In the genomic region with DNA sequence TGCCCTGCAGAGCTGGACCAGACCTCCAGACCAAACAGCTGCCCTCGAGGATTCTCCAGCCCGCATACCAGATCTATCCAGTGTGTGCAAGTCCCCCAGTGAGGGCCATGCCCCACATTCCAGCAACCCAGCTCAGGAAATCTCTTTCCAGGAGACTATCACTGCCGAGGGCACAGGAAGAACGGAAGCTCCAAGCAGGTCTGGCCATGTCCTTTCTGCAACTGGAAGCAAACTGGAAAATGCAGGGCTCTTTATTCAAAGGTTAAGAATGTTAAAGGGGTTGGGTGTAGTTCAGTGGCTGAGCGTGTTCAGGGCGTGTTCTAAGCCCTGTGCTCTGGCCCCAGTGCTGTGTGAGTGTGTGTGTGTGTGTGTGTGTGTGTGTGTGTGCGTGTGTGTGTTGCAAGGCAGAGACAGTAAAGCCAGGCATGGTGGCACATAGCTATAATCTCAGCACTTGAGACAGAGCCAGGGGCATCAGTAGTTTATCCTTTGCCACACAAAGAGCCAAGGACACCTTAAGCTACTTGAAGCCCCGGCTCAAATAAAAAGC, we compare ENCODE assay signal across 13 mouse cellular contexts. TPM values are rescaled to one million over a fixed set of nuclear protein-coding genes. Genes with fewer than 3 reads are reported as not detected.
A peak's percentile ranks its signal among the peaks of the same experiment; 100 is the strongest.
DNase-seq lines count a peak whose midpoint lies in the region; ATAC-seq and TF ChIP-seq lines count a peak whose summit lies in the region.
"Had no signal": no experiment of that assay in that cellular context is flagged by ENCODE, and none has a peak within 500 bp of the region (broad histone marks: within the 10 kb centered on the region; RNA-seq: fewer than 3 reads in every experiment).

No protein-coding gene starts in this region.

- peaks cover 13% of the 10 kb centered on the region for H3K4me1 ChIP-seq in heart, embryonic 16.5 days (ENCODE audit: control insufficient read depth, insufficient read depth, low read length)
- no peaks in the 10 kb centered on the region for H3K4me1 ChIP-seq in heart, adult 2 months (ENCODE audit: control insufficient read depth, insufficient read depth, low read length)
- H3K4me1 ChIP-seq in intestine, postnatal 0 days (replicated peaks; ENCODE audit: control insufficient read depth, insufficient read depth, low read length) = peaks cover 3% of the 10 kb centered on the region; the same call in 1 of the 2 replicates

- intact Hi-C loops in heart, adult 2 months (cut with DNase I) = no loop called here

- no peaks in the 10 kb centered on the region for H3K79me2 ChIP-seq in heart, adult 2 months (replicated peaks; ENCODE audit: control insufficient read depth, insufficient read depth, low read length)

- no peaks in the 10 kb centered on the region for H3K36me3 ChIP-seq in heart, embryonic 16.5 days (ENCODE audit: control insufficient read depth, insufficient read depth)
- no peaks in the 10 kb centered on the region for H3K36me3 ChIP-seq in heart, adult 2 months (ENCODE audit: control insufficient read depth, insufficient read depth, low read length)
- no peaks in the 10 kb centered on the region for H3K36me3 ChIP-seq in intestine, postnatal 0 days (ENCODE audit: control insufficient read depth, insufficient read depth)

- H3K4me2 ChIP-seq in heart, embryonic 16.5 days (ENCODE audit: low read depth, low read length) = no peak overlapping the region
- no peak overlapping the region for H3K4me2 ChIP-seq in intestine, postnatal 0 days (replicated peaks; ENCODE audit: low read depth)

- WGBS in heart, embryonic 16.5 days = 27% methylated on average over 8 of the region's 8 CpGs
- WGBS in heart, adult 2 months = 46% methylated on average over 8 of the region's 8 CpGs
- 32% methylated on average over 8 of the region's 8 CpGs for WGBS in intestine, postnatal 0 days

- DNase-seq in heart, adult 2 months = no peak
- peak; percentile 43 for DNase-seq in 3134 (ENCODE audit: extremely low read depth, insufficient read length, low spot score)
- DNase-seq in ZHBTc4 (ENCODE audit: low read depth, low spot score) = peak; percentile 87
- no peak for DNase-seq in spleen, postnatal 14 days (ENCODE audit: low spot score in 2 of 2)
- no peak for DNase-seq in thymus, postnatal 36 days
- DNase-seq: midbrain, embryonic 14.5 days; retina, postnatal 1 day; thymus, adult 2 months had no signal

- TF ChIP-seq CTCF in heart, adult 2 months (IDR thresholded peaks at IDR 0.05) = no peak
- no peak for TF ChIP-seq CTCF in intestine, postnatal 0 days (IDR thresholded peaks at IDR 0.05; ENCODE audit: low read depth)

- ATAC-seq in heart, embryonic 16.5 days (replicated peaks; ENCODE audit: extremely low read depth, insufficient read depth, low FRiP score) = peak; percentile 55
- peak; percentile 15; the same call in 1 of the 2 replicates for ATAC-seq in intestine, postnatal 0 days
- ATAC-seq in monocyte, adult 5-6 weeks (replicated peaks; ENCODE audit: insufficient number of reproducible peaks, low FRiP score, low TSS enrichment, poor library complexity, severe bottlenecking) = no peak

- H3K27ac ChIP-seq in heart, embryonic 16.5 days (ENCODE audit: low read length) = peak overlapping the region; percentile 34; the same call in 1 of the 2 replicates
- no peak overlapping the region for H3K27ac ChIP-seq in heart, adult 2 months
- no peak overlapping the region for H3K27ac ChIP-seq in intestine, postnatal 0 days (ENCODE audit: low read depth, low read length)

- TF ChIP-seq POLR2A in heart, adult 2 months (IDR thresholded peaks at IDR 0.05; ENCODE audit: insufficient read depth, low read depth, low read length) = no peak

- H3K9ac ChIP-seq in heart, embryonic 16.5 days (ENCODE audit: low read length) = no peak overlapping the region
- H3K9ac ChIP-seq in heart, adult 2 months (ENCODE audit: low read depth, low read length) = no peak overlapping the region
- H3K9ac ChIP-seq in intestine, postnatal 0 days (ENCODE audit: low read depth, low read length) = no peak overlapping the region

- no peak for TF ChIP-seq EP300 in heart, adult 2 months (IDR thresholded peaks at IDR 0.05; ENCODE audit: insufficient read depth, low read depth, low read length)

- H3K4me3 ChIP-seq in heart, embryonic 16.5 days (ENCODE audit: low read length) = no peak overlapping the region
- no peak overlapping the region for H3K4me3 ChIP-seq in heart, adult 2 months
- no peak overlapping the region for H3K4me3 ChIP-seq in intestine, postnatal 0 days (ENCODE audit: low read depth, low read length)

- no peaks in the 10 kb centered on the region for H3K27me3 ChIP-seq in heart, embryonic 16.5 days (ENCODE audit: control insufficient read depth, insufficient read depth, low read length)
- H3K27me3 ChIP-seq in heart, adult 2 months (ENCODE audit: control insufficient read depth, insufficient read depth, low read length) = no peaks in the 10 kb centered on the region
- peaks cover 11% of the 10 kb centered on the region for H3K27me3 ChIP-seq in intestine, postnatal 0 days (replicated peaks; ENCODE audit: control insufficient read depth, insufficient read depth, low read length)

- no peaks in the 10 kb centered on the region for H3K9me3 ChIP-seq in heart, embryonic 16.5 days (replicated peaks; ENCODE audit: control insufficient read depth, low read length)
- no peaks in the 10 kb centered on the region for H3K9me3 ChIP-seq in intestine, postnatal 0 days (ENCODE audit: control insufficient read depth)

RNA-seq across cellular contexts. Expression of a gene that starts 10.8 kb away (rescaled TPM):
- polyA plus RNA-seq in heart, embryonic 16.5 days (2015; fragmentation: Nextera tagmentation; extraction: Ambion mirVana) = 1.8 and 2.8 TPM in 2 replicates
- total RNA-seq in heart, adult 2 months (2021) = 1 to 10 TPM; 2.5 to 2.8 TPM
- polyA plus RNA-seq in heart, adult 2 months (2012; rRNA removed) = 4.8 and 6.6 TPM in 2 replicates
- polyA plus RNA-seq in intestine, postnatal 0 days (2015; fragmentation: Nextera tagmentation; extraction: Ambion mirVana) = 2.8 and 3.6 TPM in 2 replicates
- total RNA-seq in monocyte, adult 5-6 weeks (2017) = 0.10 to 4.4 TPM (median 0.11 TPM) in 3 replicates
- total RNA-seq: common myeloid progenitor, adult 5-6 weeks; MEL had no signal

RNA-seq across cellular contexts. Expression of a gene that starts 33.9 kb away (rescaled TPM):
- polyA plus RNA-seq in heart, embryonic 16.5 days (2015; fragmentation: Nextera tagmentation; extraction: Ambion mirVana) = 22.8 and 26.3 TPM in 2 replicates
- 10 to 100 TPM; 23.9 to 26.4 TPM for total RNA-seq in heart, adult 2 months (2021)
- polyA plus RNA-seq in heart, adult 2 months (2012; rRNA removed) = 17.1 and 28.6 TPM in 2 replicates
- 13.3 and 14.6 TPM in 2 replicates for polyA plus RNA-seq in intestine, postnatal 0 days (2015; fragmentation: Nextera tagmentation; extraction: Ambion mirVana)
- total RNA-seq in monocyte, adult 5-6 weeks (2017) = 36.4 to 42.7 TPM (median 42.4 TPM) in 3 replicates

RNA-seq across cellular contexts. Expression of a gene that starts 48.9 kb away (rescaled TPM):
- polyA plus RNA-seq in heart, embryonic 16.5 days (2015; fragmentation: Nextera tagmentation; extraction: Ambion mirVana) = 50.9 and 53.0 TPM in 2 replicates
- 10 to 100 TPM in 1 of 2 experiments, 1 to 10 TPM in 1; 9.6 to 10.4 TPM for total RNA-seq in heart, adult 2 months (2021)
- polyA plus RNA-seq in heart, adult 2 months (2012; rRNA removed) = 11.3 and 14.3 TPM in 2 replicates
- 90.3 and 95.4 TPM in 2 replicates for polyA plus RNA-seq in intestine, postnatal 0 days (2015; fragmentation: Nextera tagmentation; extraction: Ambion mirVana)
- total RNA-seq in monocyte, adult 5-6 weeks (2017) = 78.8 to 178 TPM (median 108 TPM) in 3 replicates

Comparison
In these comparisons a context has a peak if more than half of its experiments do, and no peak if none do; other contexts are left out.
1. DNase-seq: peak in 3134 (single experiment) and ZHBTc4 (single experiment); none in heart, adult 2 months (0 of 2), spleen, postnatal 14 days (0 of 2) and thymus, postnatal 36 days (0 of 2).